Mouse (Mus musculus): Measurements from ENCODE around the gene Shank2.

The Shank2 gene

GRCm38 (mm10) chr7:144271074-144271473 lies 269.3 kb downstream of the Shank2 start:
- WGBS, result 92% methylated on average over 2 of the region's 2 CpGs

GRCm38 (mm10) chr7:144278703-144279102 lies 277.0 kb downstream of the Shank2 start:
- 54% methylated on average over 4 of the region's 4 CpGs for WGBS

- WGBS, result 4% methylated on average over 6 of the region's 6 CpGs
Observed at GRCm38 (mm10) chr7:144283701-144284100, 282.0 kb downstream of the Shank2 start.

GRCm38 (mm10) chr7:144284241-144285065 lies 282.7 kb downstream of the Shank2 start:
- under 1% methylated on average over 45 of the region's 45 CpGs for WGBS

- WGBS, result 12% methylated on average over 5 of the region's 5 CpGs
Observed at GRCm38 (mm10) chr7:144285066-144285633, 283.4 kb downstream of the Shank2 start.

GRCm38 (mm10) chr7:144285912-144286311 lies 284.2 kb downstream of the Shank2 start:
- 44% methylated on average over 4 of the region's 4 CpGs for WGBS

GRCm38 (mm10) chr7:144287991-144288390 lies 286.3 kb downstream of the Shank2 start:
- WGBS, result 37% methylated on average over 6 of the region's 6 CpGs

- WGBS, result 33% methylated on average over 7 of the region's 7 CpGs
Observed at GRCm38 (mm10) chr7:144291478-144291877, 289.8 kb downstream of the Shank2 start.

- WGBS, result 40% methylated on average over 3 of the region's 3 CpGs
Observed at GRCm38 (mm10) chr7:144293611-144294010, 291.9 kb downstream of the Shank2 start.

GRCm38 (mm10) chr7:144294239-144295200 lies 292.8 kb downstream of the Shank2 start:
- 39% methylated on average over 13 of the region's 13 CpGs for WGBS

- 59% methylated on average over 2 of the region's 2 CpGs for WGBS
Observed at GRCm38 (mm10) chr7:144299351-144299750, 297.6 kb downstream of the Shank2 start.

- 54% methylated on average over 4 of the region's 4 CpGs for WGBS
Observed at GRCm38 (mm10) chr7:144301646-144302045, 299.9 kb downstream of the Shank2 start.

- WGBS, result 67% methylated on average over 5 of the region's 5 CpGs
Observed at GRCm38 (mm10) chr7:144302498-144302897, 300.8 kb downstream of the Shank2 start.

GRCm38 (mm10) chr7:144307853-144308409 lies 306.2 kb downstream of the Shank2 start:
- 73% methylated on average over 10 of the region's 10 CpGs for WGBS

GRCm38 (mm10) chr7:144314438-144315105 lies 312.8 kb downstream of the Shank2 start:
- WGBS, result 49% methylated on average over 11 of the region's 11 CpGs

- 56% methylated on average over 6 of the region's 6 CpGs for WGBS
Observed at GRCm38 (mm10) chr7:144316224-144316623, 314.5 kb downstream of the Shank2 start.

GRCm38 (mm10) chr7:144316797-144317196 lies 315.1 kb downstream of the Shank2 start:
- 12% methylated on average over 10 of the region's 10 CpGs for WGBS

GRCm38 (mm10) chr7:144324077-144324476 lies 322.3 kb downstream of the Shank2 start:
- WGBS, result 91% methylated on average over 2 of the region's 2 CpGs

GRCm38 (mm10) chr7:144324861-144325260 lies 323.1 kb downstream of the Shank2 start:
- 42% methylated on average over 6 of the region's 6 CpGs for WGBS

- WGBS, result 31% methylated on average over 10 of the region's 10 CpGs
Observed at GRCm38 (mm10) chr7:144325603-144326002, 323.9 kb downstream of the Shank2 start.

- WGBS, result 76% methylated on average over 2 of the region's 2 CpGs
Observed at GRCm38 (mm10) chr7:144329403-144329890, 327.7 kb downstream of the Shank2 start.

Measured in cerebral cortex, adult 2 months (tissue).